Mouse (Mus musculus) hindbrain, embryonic 11.5 days (tissue): Measurements from ENCODE around the gene Rab27a. TPM values are rescaled to one million over a fixed set of nuclear protein-coding genes. Genes with fewer than 3 reads are reported as not detected.

ENCODE experiments used
- ATAC-seq: fragments of 200-750 bp; cut with Nextera tagmentation; 2 replicates; pipeline ENCODE4 v1.8.0; 2017; ENCODE audit warnings: mild to moderate bottlenecking, moderate TSS enrichment, moderate library complexity; ENCODE audit not compliant: low FRiP score
- DNase-seq: peaks from one replicate; pipeline ENCODE4 v3.0.0-alpha.2; 2015; ENCODE audit warnings: low spot score
- H3K27ac ChIP-seq: fragments of 300-500 bp; sonication (generic); 2 replicates; pipeline ENCODE4 v1.5.1; 2014; ENCODE audit warnings: mild to moderate bottlenecking, low read depth, low read length
- H3K27me3 ChIP-seq: fragments of 300-500 bp; sonication (generic); 2 replicates; pipeline ENCODE4 v1.6.1; 2014; ENCODE audit warnings: mild to moderate bottlenecking, low read length, moderate library complexity, mixed read lengths; ENCODE audit not compliant: control insufficient read depth, insufficient read depth
- H3K36me3 ChIP-seq: fragments of 300-500 bp; sonication (generic); 2 replicates; pipeline ENCODE4 v1.6.1; 2014; ENCODE audit warnings: mild to moderate bottlenecking, low read length, moderate library complexity, mixed read lengths; ENCODE audit not compliant: control insufficient read depth, insufficient read depth
- H3K4me1 ChIP-seq: fragments of 300-500 bp; sonication (generic); replicated peaks from 2 replicates; pipeline ENCODE4 v1.6.1; 2014; ENCODE audit warnings: low read length, mixed read lengths; ENCODE audit not compliant: control insufficient read depth, insufficient read depth
- H3K4me2 ChIP-seq: fragments of 300-500 bp; sonication (generic); replicated peaks from 2 replicates; pipeline ENCODE4 v1.6.1; 2014; ENCODE audit warnings: mild to moderate bottlenecking, low read depth, low read length
- H3K4me3 ChIP-seq: fragments of 300-500 bp; sonication (generic); 2 replicates; pipeline ENCODE4 v1.5.1; 2014; ENCODE audit warnings: low read depth, low read length
- H3K9ac ChIP-seq: fragments of 300-500 bp; sonication (generic); 2 replicates; pipeline ENCODE4 v1.6.1; 2014; ENCODE audit warnings: low read depth, low read length
- H3K9me3 ChIP-seq: fragments of 300-500 bp; sonication (generic); 2 replicates; pipeline ENCODE4 v1.6.1; 2016; ENCODE audit warnings: low read length; ENCODE audit not compliant: control insufficient read depth
- WGBS: fragments of 180-500 bp; shearing (Covaris S2); extraction: QIAGEN DNeasy Blood & Tissue Kit; methylation state at CpG from one replicate; pipeline ENCODE4 v1.1.7; 2014; 5-methylcytosine and 5-hydroxymethylcytosine counted together
- polyA plus RNA-seq: library from polyadenylated mRNA; unstranded; fragments of >200 nt; fragmentation: Nextera tagmentation; extraction: Ambion mirVana; gene quantifications from 2 replicates; pipeline ENCODE4 v1.2.1, GENCODE M21; 2014

Gene Rab27a
- polyA plus RNA-seq, 1 experiment from 2014 or later = 1.1 TPM

GRCm38 (mm10) chr9:73130529-73130928 is 85.9 kb downstream of the Rab27a start:
- Histone ChIP-seq H3K27ac (no peak overlapping the region), H3K36me3 (no peaks in the 10 kb centered on the region), H3K9ac (no peak overlapping the region), H3K9me3 (no peaks in the 10 kb centered on the region), H3K4me1 (no peaks in the 10 kb centered on the region), H3K4me3 (no peak overlapping the region), H3K4me2 (no peak overlapping the region), H3K27me3 (no peaks in the 10 kb centered on the region)
- 97% methylated on average over 4 of the region's 4 CpGs for WGBS
- ATAC-seq (no peak), DNase-seq (no peak)

GRCm38 (mm10) chr9:73137341-73137886 is 92.8 kb downstream of the Rab27a start:
- no peaks in the 10 kb centered on the region for H3K36me3 ChIP-seq
- WGBS = 62% methylated on average over 11 of the region's 11 CpGs
- H3K4me1 ChIP-seq = no peaks in the 10 kb centered on the region
- H3K4me3 ChIP-seq = no peak overlapping the region
- no peaks in the 10 kb centered on the region for H3K9me3 ChIP-seq
- no peak overlapping the region for H3K4me2 ChIP-seq
- H3K27ac ChIP-seq = no peak overlapping the region
- H3K9ac ChIP-seq = no peak overlapping the region
- no peak for DNase-seq
- no peaks in the 10 kb centered on the region for H3K27me3 ChIP-seq
- ATAC-seq = no peak

Other genes with a start within 250 kb of the Rab27a start
- 4.7 and 5.4 TPM in 2 replicates for gene Prtg, start 238.0 kb upstream of the Rab27a start, polyA plus RNA-seq
- gene Pygo1, start 119.2 kb upstream of the Rab27a start, polyA plus RNA-seq = 11.5 and 12.4 TPM in 2 replicates
- 3.0 and 3.8 TPM in 2 replicates for gene Dyx1c1, start 86.1 kb upstream of the Rab27a start, polyA plus RNA-seq
- 0.37 TPM in 1 of 2 replicates, not detected in the other for gene Gm44503, start 86.0 kb upstream of the Rab27a start, polyA plus RNA-seq
- 26.3 and 28.1 TPM in 2 replicates for gene Ccpg1os, start 59.5 kb upstream of the Rab27a start, polyA plus RNA-seq
- gene Ccpg1, start 59.4 kb upstream of the Rab27a start, polyA plus RNA-seq = 31.2 and 33.6 TPM in 2 replicates
- 15.8 and 16.7 TPM in 2 replicates for gene Pigb, start 4.5 kb upstream of the Rab27a start, polyA plus RNA-seq
- gene Khdc3, start 57.0 kb downstream of the Rab27a start, polyA plus RNA-seq = not detected in 2 replicates
- not detected in 2 replicates for gene Gm20509, start 57.6 kb downstream of the Rab27a start, polyA plus RNA-seq
- 162 and 167 TPM in 2 replicates for gene Rsl24d1, start 68.6 kb downstream of the Rab27a start, polyA plus RNA-seq